Mouse (Mus musculus): Measurements from ENCODE around the gene Tor4a. TPM values are rescaled to one million over a fixed set of nuclear protein-coding genes. Genes with fewer than 3 reads are reported as not detected.

Gene Tor4a
- polyA plus RNA-seq, 1 experiment from 2014 or later, result 1.1 TPM

GRCm38 (mm10) chr2:25238106-25238505 lies 41.4 kb upstream of the Tor4a start:
- no peaks in the 10 kb centered on the region for H3K9me3 ChIP-seq (ENCODE audit: control insufficient read depth, low read length)
- no peak overlapping the region for H3K27ac ChIP-seq (replicated peaks; ENCODE audit: low read depth, low read length)
- H3K9ac ChIP-seq (replicated peaks; ENCODE audit: low read length), result no peak overlapping the region
- DNase-seq (no peak), ATAC-seq (ENCODE audit: low FRiP score, low TSS enrichment) (no peak)
- H3K36me3 ChIP-seq (ENCODE audit: control insufficient read depth, insufficient read depth, low read length), result no peaks in the 10 kb centered on the region
- peaks cover 15% of the 10 kb centered on the region for H3K4me1 ChIP-seq (ENCODE audit: control insufficient read depth, insufficient read depth, low read length)
- H3K4me2 ChIP-seq (ENCODE audit: low read length), result no peak overlapping the region
- H3K4me3 ChIP-seq (replicated peaks; ENCODE audit: low read depth, low read length), result no peak overlapping the region
- no peaks in the 10 kb centered on the region for H3K27me3 ChIP-seq (ENCODE audit: control insufficient read depth, insufficient read depth, low read length)

GRCm38 (mm10) chr2:25237522-25237921 lies 40.8 kb upstream of the Tor4a start:
- no peak overlapping the region for H3K9ac ChIP-seq (replicated peaks; ENCODE audit: low read length)
- no peaks in the 10 kb centered on the region for H3K36me3 ChIP-seq (ENCODE audit: control insufficient read depth, insufficient read depth, low read length)
- no peak overlapping the region for H3K4me3 ChIP-seq (replicated peaks; ENCODE audit: low read depth, low read length)
- WGBS, result 67% methylated on average over 4 of the region's 4 CpGs
- H3K27me3 ChIP-seq (ENCODE audit: control insufficient read depth, insufficient read depth, low read length), result no peaks in the 10 kb centered on the region
- no peak overlapping the region for H3K4me2 ChIP-seq (ENCODE audit: low read length)
- peaks cover 10% of the 10 kb centered on the region for H3K4me1 ChIP-seq (ENCODE audit: control insufficient read depth, insufficient read depth, low read length)
- H3K9me3 ChIP-seq (ENCODE audit: control insufficient read depth, low read length), result no peaks in the 10 kb centered on the region
- no peak overlapping the region for H3K27ac ChIP-seq (replicated peaks; ENCODE audit: low read depth, low read length)
- no peak for DNase-seq
- ATAC-seq (ENCODE audit: low FRiP score, low TSS enrichment), result no peak

- H3K9me3 ChIP-seq (ENCODE audit: control insufficient read depth, low read length), result no peaks in the 10 kb centered on the region
These were observed 39.9 kb upstream of the Tor4a start, which contains the start of gene Rnf224 for GRCm38 (mm10) chr2:25236614-25237013. Gene Rnf224, minus strand, starts transcription at chr2:25236787.

GRCm38 (mm10) chr2:25234551-25235220 lies 38.0 kb upstream of the Tor4a start:
- H3K27me3 ChIP-seq (ENCODE audit: control insufficient read depth, insufficient read depth, low read length), result no peaks in the 10 kb centered on the region
- H3K4me3 ChIP-seq (replicated peaks; ENCODE audit: low read depth, low read length), result no peak overlapping the region
- H3K36me3 ChIP-seq (ENCODE audit: control insufficient read depth, insufficient read depth, low read length), result no peaks in the 10 kb centered on the region
- H3K9me3 ChIP-seq (ENCODE audit: control insufficient read depth, low read length), result no peaks in the 10 kb centered on the region
- DNase-seq, result no peak
- no peak overlapping the region for H3K27ac ChIP-seq (replicated peaks; ENCODE audit: low read depth, low read length)
- H3K4me1 ChIP-seq (ENCODE audit: control insufficient read depth, insufficient read depth, low read length), result no peaks in the 10 kb centered on the region
- no peak overlapping the region for H3K4me2 ChIP-seq (ENCODE audit: low read length)
- H3K9ac ChIP-seq (replicated peaks; ENCODE audit: low read length), result no peak overlapping the region
- WGBS, result 77% methylated on average over 5 of the region's 5 CpGs
- no peak for ATAC-seq (ENCODE audit: low FRiP score, low TSS enrichment)

More at GRCm38 (mm10) chr2:25236614-25237013, 39.9 kb upstream of the Tor4a start, which contains the start of gene Rnf224:
- no peak within 1 kb of the TSS for H3K27ac ChIP-seq (replicated peaks; ENCODE audit: low read depth, low read length)
- no peak within 1 kb of the TSS for H3K4me2 ChIP-seq (ENCODE audit: low read length)
- peaks cover 7% of the 10 kb centered on the region for H3K4me1 ChIP-seq (ENCODE audit: control insufficient read depth, insufficient read depth, low read length)
- H3K27me3 ChIP-seq (ENCODE audit: control insufficient read depth, insufficient read depth, low read length), result no peaks in the 10 kb centered on the region
- ATAC-seq (ENCODE audit: low FRiP score, low TSS enrichment) (no peak), DNase-seq (no peak)
- H3K4me3 ChIP-seq (replicated peaks; ENCODE audit: low read depth, low read length), result no peak within 1 kb of the TSS
- H3K36me3 ChIP-seq (ENCODE audit: control insufficient read depth, insufficient read depth, low read length), result no peaks in the 10 kb centered on the region
- H3K9ac ChIP-seq (replicated peaks; ENCODE audit: low read length), result no peak within 1 kb of the TSS
- 38% methylated on average over 8 of the region's 8 CpGs for WGBS

GRCm38 (mm10) chr2:25234050-25234449 lies 37.4 kb upstream of the Tor4a start, which contains the start of gene Slc34a3:
Gene Slc34a3, minus strand, starts transcription at chr2:25234364.
- no peaks in the 10 kb centered on the region for H3K27me3 ChIP-seq (ENCODE audit: control insufficient read depth, insufficient read depth, low read length)
- no peak within 1 kb of the TSS for H3K9ac ChIP-seq (replicated peaks; ENCODE audit: low read length)
- H3K4me3 ChIP-seq (replicated peaks; ENCODE audit: low read depth, low read length), result no peak within 1 kb of the TSS
- H3K4me2 ChIP-seq (ENCODE audit: low read length), result no peak within 1 kb of the TSS
- no peak for ATAC-seq (ENCODE audit: low FRiP score, low TSS enrichment)
- no peak within 1 kb of the TSS for H3K27ac ChIP-seq (replicated peaks; ENCODE audit: low read depth, low read length)
- H3K36me3 ChIP-seq (ENCODE audit: control insufficient read depth, insufficient read depth, low read length), result no peaks in the 10 kb centered on the region
- no peaks in the 10 kb centered on the region for H3K4me1 ChIP-seq (ENCODE audit: control insufficient read depth, insufficient read depth, low read length)
- DNase-seq, result no peak
- 89% methylated on average over 3 of the region's 3 CpGs for WGBS
- no peaks in the 10 kb centered on the region for H3K9me3 ChIP-seq (ENCODE audit: control insufficient read depth, low read length)

GRCm38 (mm10) chr2:25233421-25233820 lies 36.7 kb upstream of the Tor4a start:
- Histone ChIP-seq H3K36me3 (ENCODE audit: control insufficient read depth, insufficient read depth, low read length) (no peaks in the 10 kb centered on the region), H3K4me2 (ENCODE audit: low read length) (no peak overlapping the region), H3K9ac (replicated peaks; ENCODE audit: low read length) (no peak overlapping the region), H3K9me3 (ENCODE audit: control insufficient read depth, low read length) (no peaks in the 10 kb centered on the region), H3K4me1 (ENCODE audit: control insufficient read depth, insufficient read depth, low read length) (no peaks in the 10 kb centered on the region), H3K4me3 (replicated peaks; ENCODE audit: low read depth, low read length) (no peak overlapping the region), H3K27ac (replicated peaks; ENCODE audit: low read depth, low read length) (no peak overlapping the region), H3K27me3 (ENCODE audit: control insufficient read depth, insufficient read depth, low read length) (no peaks in the 10 kb centered on the region)
- DNase-seq (no peak), ATAC-seq (ENCODE audit: low FRiP score, low TSS enrichment) (no peak)
- 86% methylated on average over 4 of the region's 4 CpGs for WGBS

GRCm38 (mm10) chr2:25231038-25231437 lies 34.4 kb upstream of the Tor4a start:
- H3K27ac ChIP-seq (replicated peaks; ENCODE audit: low read depth, low read length), result no peak overlapping the region

GRCm38 (mm10) chr2:25230581-25230980 lies 33.9 kb upstream of the Tor4a start:
- no peak overlapping the region for H3K4me2 ChIP-seq (ENCODE audit: low read length)
- no peak for DNase-seq
- H3K9me3 ChIP-seq (ENCODE audit: control insufficient read depth, low read length), result no peaks in the 10 kb centered on the region
- H3K27me3 ChIP-seq (ENCODE audit: control insufficient read depth, insufficient read depth, low read length), result no peaks in the 10 kb centered on the region
- ATAC-seq (ENCODE audit: low FRiP score, low TSS enrichment), result no peak
- H3K4me1 ChIP-seq (ENCODE audit: control insufficient read depth, insufficient read depth, low read length), result peaks cover 2% of the 10 kb centered on the region
- WGBS, result 89% methylated on average over 7 of the region's 7 CpGs
- no peak overlapping the region for H3K4me3 ChIP-seq (replicated peaks; ENCODE audit: low read depth, low read length)
- H3K27ac ChIP-seq (replicated peaks; ENCODE audit: low read depth, low read length), result no peak overlapping the region
- no peaks in the 10 kb centered on the region for H3K36me3 ChIP-seq (ENCODE audit: control insufficient read depth, insufficient read depth, low read length)
- H3K9ac ChIP-seq (replicated peaks; ENCODE audit: low read length), result no peak overlapping the region

More at GRCm38 (mm10) chr2:25231038-25231437, 34.4 kb upstream of the Tor4a start:
- H3K4me2 ChIP-seq (ENCODE audit: low read length), result no peak overlapping the region
- H3K9me3 ChIP-seq (ENCODE audit: control insufficient read depth, low read length), result no peaks in the 10 kb centered on the region
- DNase-seq, result no peak
- no peaks in the 10 kb centered on the region for H3K4me1 ChIP-seq (ENCODE audit: control insufficient read depth, insufficient read depth, low read length)
- no peaks in the 10 kb centered on the region for H3K27me3 ChIP-seq (ENCODE audit: control insufficient read depth, insufficient read depth, low read length)
- ATAC-seq (ENCODE audit: low FRiP score, low TSS enrichment), result no peak
- no peak overlapping the region for H3K4me3 ChIP-seq (replicated peaks; ENCODE audit: low read depth, low read length)
- 54% methylated on average over 12 of the region's 12 CpGs for WGBS
- no peaks in the 10 kb centered on the region for H3K36me3 ChIP-seq (ENCODE audit: control insufficient read depth, insufficient read depth, low read length)
- no peak overlapping the region for H3K9ac ChIP-seq (replicated peaks; ENCODE audit: low read length)

- Histone ChIP-seq H3K4me3 (replicated peaks; ENCODE audit: low read depth, low read length) (no peak overlapping the region), H3K9me3 (ENCODE audit: control insufficient read depth, low read length) (no peaks in the 10 kb centered on the region), H3K36me3 (ENCODE audit: control insufficient read depth, insufficient read depth, low read length) (no peaks in the 10 kb centered on the region), H3K27ac (replicated peaks; ENCODE audit: low read depth, low read length) (no peak overlapping the region), H3K4me1 (ENCODE audit: control insufficient read depth, insufficient read depth, low read length) (peaks cover 6% of the 10 kb centered on the region), H3K27me3 (ENCODE audit: control insufficient read depth, insufficient read depth, low read length) (no peaks in the 10 kb centered on the region), H3K9ac (replicated peaks; ENCODE audit: low read length) (no peak overlapping the region), H3K4me2 (ENCODE audit: low read length) (no peak overlapping the region)
- no peak for DNase-seq
- 83% methylated on average over 5 of the region's 5 CpGs for WGBS
- no peak for ATAC-seq (ENCODE audit: low FRiP score, low TSS enrichment)
These were observed 32.9 kb upstream of the Tor4a start for GRCm38 (mm10) chr2:25229582-25229981.

Measured in midbrain, embryonic 14.5 days (tissue).